Mouse (Mus musculus): ENCODE results near the gene Ap4s1.
A peak's percentile ranks its signal among the peaks of the same experiment; 100 is the strongest.

Ap4s1 gene

DNA sequence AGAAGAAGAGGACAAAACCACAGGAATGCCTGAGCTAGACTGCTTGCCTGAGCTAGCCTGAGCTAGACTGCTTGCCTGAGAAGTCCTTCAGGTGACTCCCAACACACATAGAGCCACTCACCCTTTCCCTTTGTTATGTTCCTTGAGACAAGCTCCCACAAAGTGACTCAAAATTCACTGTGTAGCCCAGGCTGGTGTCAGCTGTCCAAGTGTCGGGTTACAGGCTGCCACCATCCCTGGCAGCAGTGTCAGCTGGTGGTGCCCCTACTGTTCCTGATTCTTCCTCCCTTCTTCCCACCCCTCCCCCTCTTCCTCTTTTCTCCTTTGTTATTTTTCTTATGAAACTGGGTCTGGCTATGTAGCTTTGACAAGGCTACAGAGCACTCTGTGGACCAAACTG is 13.0 kb downstream of the Ap4s1 start:
- no peak for DNase-seq (ENCODE audit: low spot score in 2 of 2)

DNA sequence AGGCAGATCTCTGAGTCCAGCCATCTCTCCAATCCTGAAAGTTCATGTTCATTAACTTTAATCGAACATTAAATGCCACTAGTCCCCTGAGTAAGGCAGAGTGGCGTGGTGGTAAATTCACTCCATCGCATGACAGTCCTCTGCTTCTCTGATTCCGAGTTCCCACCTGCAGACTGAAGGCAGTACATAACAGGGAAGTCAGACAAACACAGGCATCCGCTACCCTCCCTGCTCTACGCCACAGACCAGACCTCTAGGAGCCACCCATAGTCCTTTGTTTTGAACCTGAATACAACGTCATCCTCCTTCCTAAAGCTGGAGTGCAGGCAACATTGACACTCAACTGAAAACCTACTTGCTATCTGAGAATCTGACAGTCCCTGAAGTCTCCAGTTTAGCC is 13.7 kb downstream of the Ap4s1 start:
- DNase-seq (ENCODE audit: low spot score in 2 of 2), result no peak

DNA sequence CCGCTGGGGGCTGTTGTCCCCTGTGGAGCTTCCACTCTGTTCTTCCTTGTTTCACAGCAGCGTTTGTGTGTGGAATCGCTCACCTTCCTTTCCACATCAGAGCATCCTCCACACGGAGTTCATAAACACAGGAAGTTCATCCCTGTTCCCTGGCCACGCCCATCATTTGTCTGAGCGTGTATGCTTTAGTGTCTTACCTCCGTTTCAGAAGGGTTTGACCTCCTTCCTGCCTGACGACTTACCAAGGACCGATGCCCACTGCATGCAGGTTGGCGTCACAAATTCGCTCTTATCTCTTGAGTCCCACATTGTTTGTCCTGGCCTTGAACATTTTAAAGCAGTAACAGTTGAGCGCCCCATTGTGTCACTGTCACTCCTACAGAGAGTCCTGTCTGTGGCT is 14.9 kb downstream of the Ap4s1 start:
- DNase-seq (ENCODE audit: low spot score in 2 of 2), result no peak

DNA sequence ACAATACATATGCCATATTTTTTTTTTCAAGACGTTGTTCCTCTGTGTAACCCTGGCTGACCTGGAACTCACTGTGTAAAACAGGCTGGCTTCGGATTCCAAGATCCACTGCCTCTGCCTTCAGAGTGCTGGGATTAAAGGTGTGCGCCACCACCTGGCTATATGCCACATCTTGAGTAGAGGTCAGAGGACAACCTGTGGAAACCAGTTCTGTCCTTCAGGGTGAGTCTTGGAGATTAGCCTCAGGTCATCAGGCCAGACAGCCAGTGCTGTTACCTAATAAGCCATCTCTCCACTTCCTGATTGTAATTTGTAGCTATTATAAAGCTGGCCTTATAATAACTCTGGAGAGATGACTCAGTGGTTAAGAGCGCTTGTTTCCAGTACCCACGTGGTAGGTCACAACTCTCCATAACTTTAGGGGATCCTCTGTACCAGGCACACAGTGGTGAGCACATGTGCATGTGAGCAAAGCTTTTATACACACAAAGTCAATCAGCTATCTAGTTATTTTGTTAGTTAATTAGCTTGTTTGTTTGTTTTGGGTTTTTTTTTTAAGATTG is 15.9 kb downstream of the Ap4s1 start:
- DNase-seq (ENCODE audit: low spot score in 2 of 2), result no peak

DNA sequence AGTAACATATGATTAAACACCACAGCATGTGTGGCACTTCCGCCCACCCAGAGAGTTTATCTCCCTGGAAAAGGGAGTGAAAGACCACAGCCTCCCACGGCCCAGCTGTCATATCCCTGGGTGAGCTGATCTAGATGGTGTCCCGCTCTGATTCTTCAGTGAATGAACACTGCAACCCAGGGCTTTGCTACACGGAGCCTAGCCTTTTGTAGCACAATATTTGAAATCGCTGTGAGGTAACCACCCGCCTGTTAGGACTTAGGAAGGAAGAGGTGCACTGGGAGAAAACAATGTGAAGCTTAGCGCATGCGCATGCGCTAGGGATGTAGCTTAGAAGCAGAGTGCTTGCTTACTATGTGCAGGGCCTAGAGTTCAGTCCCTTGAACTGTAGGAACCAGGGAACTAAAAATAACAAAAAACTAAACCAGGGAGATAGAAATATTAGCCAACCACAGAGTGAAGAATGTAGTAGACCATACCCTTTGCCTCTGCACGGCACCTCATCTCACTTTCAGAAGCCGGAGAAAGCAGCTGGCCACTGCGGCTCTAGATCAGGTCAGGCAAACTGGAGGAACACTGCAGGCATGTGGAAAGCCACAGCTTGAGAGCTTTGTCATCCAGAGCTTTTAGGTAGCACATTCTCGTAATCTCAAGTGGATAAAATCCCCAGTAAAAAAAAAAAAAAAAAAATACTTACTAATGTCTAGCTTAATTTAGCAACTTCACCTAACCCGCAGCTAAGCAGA is 18.3 kb downstream of the Ap4s1 start:
- DNase-seq (ENCODE audit: low spot score in 2 of 2), result peak; percentile 80 to 85

DNA sequence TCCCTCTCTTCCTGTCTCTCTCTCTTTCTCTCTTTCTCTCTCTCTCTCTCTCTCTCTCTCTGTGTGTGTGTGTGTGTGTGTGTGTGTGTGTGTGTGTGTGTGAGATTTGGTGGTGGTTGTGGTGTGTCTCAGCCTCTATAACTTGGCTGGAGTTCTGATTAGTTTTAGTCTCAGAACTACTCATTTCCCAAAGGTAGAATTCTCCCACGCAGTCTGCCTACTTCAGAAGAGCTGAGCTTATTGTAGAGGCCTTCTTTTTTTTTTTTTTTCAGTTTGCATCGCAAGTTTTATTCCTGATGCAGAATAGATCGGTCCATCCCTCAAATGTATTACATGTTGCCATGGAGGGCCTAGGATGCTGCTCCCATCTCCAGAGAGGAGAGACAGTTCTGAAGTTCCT is 18.9 kb downstream of the Ap4s1 start:
- no peak for DNase-seq (ENCODE audit: low spot score in 2 of 2)

GRCm38 (mm10) chr12:51710154-51710553 is 19.3 kb downstream of the Ap4s1 start:
- no peak for DNase-seq (ENCODE audit: low spot score in 2 of 2)

DNA sequence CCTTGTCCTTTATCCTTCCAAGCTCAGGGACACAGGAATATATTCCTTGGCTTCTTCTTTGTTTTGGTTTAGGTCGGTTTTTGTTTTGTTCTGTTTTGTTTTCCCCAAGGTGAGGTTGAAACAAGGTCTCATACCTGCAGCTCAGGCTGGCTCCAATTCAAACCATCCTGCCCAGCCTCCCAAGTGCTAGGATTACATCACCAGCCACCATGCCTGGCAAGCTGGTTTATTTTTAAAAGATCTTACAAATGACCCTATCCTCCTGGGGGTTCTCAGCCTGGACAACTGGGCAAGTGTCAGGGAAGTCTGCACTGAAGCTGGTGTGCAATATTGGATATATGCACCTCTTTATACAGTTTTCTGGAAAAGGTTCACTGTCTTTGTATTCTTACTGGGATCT is 21.9 kb downstream of the Ap4s1 start:
- DNase-seq (ENCODE audit: low spot score in 2 of 2), result no peak

GRCm38 (mm10) chr12:51718617-51719016 is 27.8 kb downstream of the Ap4s1 start:
- no peak for DNase-seq (ENCODE audit: low spot score in 2 of 2)

DNA sequence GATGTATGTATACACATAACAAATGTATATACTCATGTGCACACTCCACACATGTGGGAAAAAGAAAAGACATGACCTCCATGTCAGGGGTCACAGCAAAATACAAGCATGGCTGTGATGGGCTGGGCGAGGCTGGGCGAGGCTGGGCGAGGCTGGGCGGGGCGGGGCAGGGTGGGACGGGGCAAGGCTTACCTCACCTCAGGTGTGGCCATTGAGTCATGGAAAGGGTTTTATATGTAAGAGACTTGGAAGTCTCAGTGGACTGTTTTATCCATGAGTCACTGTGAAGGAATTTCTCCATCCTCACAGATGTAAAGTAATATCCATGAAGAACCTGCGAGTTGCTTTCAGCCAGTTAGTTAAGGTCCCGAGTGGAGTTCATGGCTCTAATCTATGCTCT is 31.0 kb downstream of the Ap4s1 start:
- no peak for DNase-seq (ENCODE audit: low spot score in 2 of 2)

- peak; percentile 46 to 68 for DNase-seq (ENCODE audit: low spot score in 2 of 2)
Observed at GRCm38 (mm10) chr12:51729058-51729457, 38.2 kb downstream of the Ap4s1 start.

DNA sequence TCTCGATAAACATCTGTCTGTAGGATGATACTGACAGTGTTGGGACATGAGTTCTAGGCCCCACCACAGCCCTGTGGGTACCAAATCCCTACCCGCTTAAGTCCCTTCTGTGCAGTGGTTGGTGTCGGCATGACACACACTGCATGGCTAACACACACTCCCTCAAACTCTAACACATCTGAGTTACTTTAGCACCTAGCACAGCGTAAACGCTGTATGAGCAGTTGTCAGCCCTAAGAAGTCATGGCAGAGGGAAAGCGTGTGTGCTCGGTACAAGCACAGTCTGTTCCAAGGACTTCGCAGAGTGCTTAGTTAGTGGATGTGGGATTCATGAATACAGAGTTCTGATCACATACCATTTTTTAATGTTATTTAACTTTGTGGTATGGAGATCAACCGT is 39.0 kb downstream of the Ap4s1 start:
- DNase-seq (ENCODE audit: low spot score in 2 of 2), result no peak

- no peak for DNase-seq (ENCODE audit: low spot score in 2 of 2)
Observed at GRCm38 (mm10) chr12:51734605-51735211, 43.9 kb downstream of the Ap4s1 start.

DNA sequence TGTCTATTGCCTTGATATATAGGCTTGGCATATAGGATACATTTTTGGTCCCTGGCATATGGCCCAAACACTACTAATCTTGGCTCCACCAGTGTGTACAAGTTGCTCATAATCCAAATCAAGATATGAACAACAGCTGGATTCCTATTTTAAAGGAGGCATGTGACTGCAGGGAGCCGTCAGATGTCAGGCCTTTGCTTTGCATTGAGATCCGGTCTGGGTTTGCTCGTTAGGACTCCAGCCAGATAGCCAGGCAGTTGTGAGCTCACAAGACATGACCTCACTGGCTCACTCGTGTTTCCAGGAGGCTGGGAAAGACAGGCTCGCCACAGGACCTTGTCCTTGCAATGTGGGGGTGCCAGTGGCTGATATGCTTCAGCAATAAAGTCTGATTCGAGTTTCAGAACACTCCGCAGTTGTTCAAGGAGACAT is 45.0 kb downstream of the Ap4s1 start:
- no peak for DNase-seq (ENCODE audit: low spot score in 2 of 2)

GRCm38 (mm10) chr12:51736381-51736780 is 45.5 kb downstream of the Ap4s1 start:
- no peak for DNase-seq (ENCODE audit: low spot score in 2 of 2)

DNA sequence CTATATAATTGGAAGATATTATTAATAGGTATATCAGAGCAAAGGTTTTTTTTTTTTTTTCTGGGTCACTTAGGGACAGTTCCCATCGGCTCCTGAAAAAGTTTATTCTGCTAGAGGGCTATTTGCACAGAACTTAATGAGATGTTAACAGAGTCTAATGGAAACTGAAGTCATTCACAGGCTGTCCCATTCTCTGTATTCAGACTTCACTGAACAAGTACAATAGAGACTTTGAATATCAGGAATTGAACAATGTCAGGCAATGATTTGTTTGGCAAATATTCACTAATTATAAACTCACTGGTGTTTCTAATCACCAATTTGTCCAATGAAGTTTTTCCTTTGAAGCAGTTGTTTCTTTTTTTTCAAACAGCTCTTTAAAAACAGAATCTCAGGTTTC is 46.0 kb downstream of the Ap4s1 start:
- no peak for DNase-seq (ENCODE audit: low spot score in 2 of 2)

DNA sequence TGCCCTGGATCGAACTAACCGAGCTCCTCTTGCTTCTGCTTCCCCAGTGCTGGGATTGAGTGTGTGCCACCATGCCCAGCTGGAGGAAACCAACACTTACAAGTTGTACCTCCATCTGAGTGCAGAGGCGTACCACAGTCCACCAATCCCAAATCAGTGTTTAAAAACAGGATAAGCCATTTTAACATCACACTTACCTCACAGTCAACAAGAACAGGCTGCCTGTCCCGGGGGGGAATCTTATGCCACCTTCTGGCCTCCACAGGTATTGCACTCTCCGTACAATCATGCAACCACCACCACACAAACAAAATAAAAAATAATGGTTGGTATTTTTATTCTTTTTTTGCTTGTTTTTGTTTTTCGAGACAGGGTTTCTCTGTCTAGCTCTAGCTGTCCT is 50.9 kb downstream of the Ap4s1 start:
- DNase-seq (ENCODE audit: low spot score in 2 of 2), result peak in 1 of 2 experiments; percentile 50

DNA sequence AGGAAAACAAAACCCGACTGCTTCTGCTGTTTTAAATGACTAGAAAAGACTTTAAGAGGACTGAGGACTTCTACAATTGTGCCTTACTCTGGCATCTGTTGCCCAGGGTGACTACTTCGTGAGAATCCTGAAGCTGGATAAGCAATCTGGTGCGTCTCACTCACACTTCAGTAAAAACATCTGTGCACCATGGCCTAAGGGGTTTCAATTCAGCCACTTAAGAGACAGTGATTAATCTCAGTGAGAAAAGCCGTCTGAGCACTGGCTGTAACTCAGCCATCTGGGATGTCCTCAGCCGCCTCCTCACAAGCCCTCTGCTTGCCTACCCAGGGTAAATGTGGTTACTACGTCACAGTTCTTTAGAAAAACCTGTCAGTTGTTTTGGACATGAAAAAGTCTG is 54.1 kb downstream of the Ap4s1 start:
- no peak for DNase-seq (ENCODE audit: low spot score in 2 of 2)

- DNase-seq (ENCODE audit: low spot score in 2 of 2), result no peak
Observed at GRCm38 (mm10) chr12:51747348-51747747, 56.5 kb downstream of the Ap4s1 start.

DNA sequence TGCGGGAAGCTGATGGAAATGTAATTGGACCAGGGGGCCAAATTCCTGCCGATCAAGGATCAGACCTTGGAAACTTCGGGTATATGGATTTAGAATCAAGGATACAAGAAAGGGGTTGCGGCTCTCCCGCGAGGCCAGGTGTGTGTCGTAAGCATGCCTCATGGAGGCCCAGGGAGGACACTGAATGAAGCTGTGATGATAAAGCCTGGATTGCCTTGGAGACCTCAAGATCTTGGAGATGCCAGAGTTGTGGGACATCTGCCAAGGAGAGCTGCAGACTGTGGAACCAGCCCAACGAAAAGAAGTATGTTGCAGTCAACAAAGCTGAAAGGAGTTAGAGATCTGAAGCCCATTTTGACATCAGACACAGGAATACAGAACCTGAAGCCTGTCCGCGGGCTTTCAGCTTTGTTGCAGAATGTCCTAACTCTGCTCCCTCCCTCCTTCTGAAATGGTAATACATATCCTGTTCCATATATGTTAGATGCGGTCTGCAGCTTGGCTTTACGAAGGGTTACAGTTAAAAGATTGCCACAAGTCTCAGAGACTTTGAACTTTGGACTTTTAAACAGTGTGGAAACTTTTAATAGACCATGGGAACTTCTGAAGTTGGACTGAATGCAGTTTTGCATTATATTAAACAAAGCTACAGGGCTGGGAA is 65.2 kb downstream of the Ap4s1 start:
- DNase-seq (ENCODE audit: low spot score in 2 of 2), result no peak

DNA sequence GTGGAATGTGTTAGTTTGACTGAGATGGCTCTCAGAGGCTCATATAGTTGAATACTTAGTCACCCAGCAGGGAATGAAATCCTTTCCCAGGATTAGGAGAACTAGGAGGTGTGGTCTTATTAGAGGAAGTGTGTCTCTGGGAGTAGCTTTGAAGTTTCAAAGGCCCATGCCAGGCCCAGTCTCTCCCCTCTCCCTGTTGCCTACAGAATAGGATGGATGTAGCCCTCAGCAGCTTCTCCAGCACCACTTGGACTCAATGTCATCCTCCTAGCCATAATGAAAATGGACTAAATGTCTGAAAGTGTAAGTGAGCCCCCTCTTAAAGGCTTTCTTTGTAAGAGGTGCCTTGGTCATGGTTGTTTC is 65.7 kb downstream of the Ap4s1 start:
- DNase-seq (ENCODE audit: low spot score in 2 of 2), result no peak

GRCm38 (mm10) chr12:51759374-51759773 is 68.5 kb downstream of the Ap4s1 start:
- no peak for DNase-seq (ENCODE audit: low spot score in 2 of 2)

DNA sequence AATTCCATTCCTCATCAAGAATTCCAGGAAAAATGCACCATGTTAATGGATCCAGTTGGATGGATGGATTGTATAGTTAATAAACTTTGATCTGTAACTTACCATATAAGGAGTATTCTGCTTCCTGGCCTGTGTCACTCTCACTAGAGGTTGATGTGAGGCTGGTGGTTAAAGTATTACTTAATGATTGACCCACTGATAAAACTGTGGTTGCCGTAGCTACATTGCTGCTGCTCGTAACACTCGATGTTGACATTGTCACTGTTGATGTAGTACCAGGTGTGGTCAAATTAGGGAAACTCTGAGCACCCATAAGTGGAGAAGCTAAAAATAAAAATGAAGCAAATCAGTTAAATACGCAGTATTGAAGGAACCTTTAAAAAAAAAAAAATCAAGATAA is 76.6 kb downstream of the Ap4s1 start:
- no peak for DNase-seq (ENCODE audit: low spot score in 2 of 2)

All from right cerebral cortex, postnatal 10 days (tissue).